Mouse (Mus musculus): ENCODE data around the gene Fkbp7.

- TF ChIP-seq CTCF (IDR thresholded peaks at IDR 0.05; ENCODE audit: extremely low read depth, insufficient read depth, low read length) (no peak), POLR2A (IDR thresholded peaks at IDR 0.05; ENCODE audit: extremely low read depth, insufficient read depth, low read length) (no peak)
These were observed 13.5 kb downstream of the Fkbp7 start for GRCm38 (mm10) chr2:76659419-76659818.
